8 mouse cellular contexts compared by ENCODE assay signal in genomic region chr2:90848331-90848730, GRCm38 (mm10). TPM values are rescaled to one million over a fixed set of nuclear protein-coding genes. Genes with fewer than 3 reads are reported as not detected.
DNase-seq lines count a peak whose midpoint lies in the region; ATAC-seq and TF ChIP-seq lines count a peak whose summit lies in the region.

No protein-coding gene starts in this region.

- peak overlapping the region; percentile 87; the same call in 1 of the 2 replicates for H3K9ac ChIP-seq in forebrain, embryonic 14.5 days (ENCODE audit: low read length)
- H3K9ac ChIP-seq in limb, embryonic 15.5 days = no peak overlapping the region

- DNase-seq in left cerebral cortex, adult 2 months (ENCODE audit: extremely low spot score in 1 of 2, low spot score in 2 of 2) = no peak
- DNase-seq in left cerebral cortex, adult 18-20 months (ENCODE audit: low spot score in 2 of 2) = no peak
- DNase-seq in forebrain, embryonic 14.5 days (ENCODE audit: low spot score) = no peak
- no peak for DNase-seq in cerebellum, adult 9-11 months
- no peak for DNase-seq in adrenal gland, postnatal 14 days
- no peak for DNase-seq in right cerebral cortex, postnatal 10 days (ENCODE audit: low spot score in 2 of 2)

- intact Hi-C loops in left cerebral cortex, adult 2 months (cut with DNase I) = no loop called here

- H3K4me1 ChIP-seq in forebrain, embryonic 14.5 days (ENCODE audit: control insufficient read depth, insufficient read depth, low read length) = peaks cover 17% of the 10 kb centered on the region
- peaks cover 11% of the 10 kb centered on the region for H3K4me1 ChIP-seq in limb, embryonic 15.5 days
- peaks cover 15% of the 10 kb centered on the region for H3K4me1 ChIP-seq in small intestine, adult 2 months (ENCODE audit: control insufficient read depth, insufficient read depth, insufficient read length, low read length)

- no peak for ATAC-seq in forebrain, embryonic 14.5 days
- no peak for ATAC-seq in limb, embryonic 15.5 days (ENCODE audit: insufficient number of reproducible peaks, low FRiP score, low TSS enrichment, low read depth)

- no peak for TF ChIP-seq POLR2A in small intestine, adult 2 months (IDR thresholded peaks at IDR 0.05; ENCODE audit: low read depth, low read length)

- peak overlapping the region; percentile 87 for H3K4me3 ChIP-seq in left cerebral cortex, adult 2 months
- peak overlapping the region; percentile 69 for H3K4me3 ChIP-seq in forebrain, embryonic 14.5 days (ENCODE audit: low read depth, low read length)
- H3K4me3 ChIP-seq in limb, embryonic 15.5 days = peak overlapping the region; percentile 90
- no peak overlapping the region for H3K4me3 ChIP-seq in small intestine, adult 2 months (ENCODE audit: low read depth, low read length)

- H3K9me3 ChIP-seq in forebrain, embryonic 14.5 days (replicated peaks; ENCODE audit: control insufficient read depth, low read length) = no peaks in the 10 kb centered on the region
- H3K9me3 ChIP-seq in limb, embryonic 15.5 days = no peaks in the 10 kb centered on the region

- WGBS in forebrain, embryonic 14.5 days = 92% methylated on average over 5 of the region's 5 CpGs
- 82% methylated on average over 5 of the region's 5 CpGs for WGBS in limb, embryonic 15.5 days
- 31% methylated on average over 5 of the region's 5 CpGs for WGBS in small intestine, adult 2 months

- H3K27ac ChIP-seq in left cerebral cortex, adult 2 months = no peak overlapping the region
- no peak overlapping the region for H3K27ac ChIP-seq in forebrain, embryonic 14.5 days (ENCODE audit: low read depth, low read length)
- H3K27ac ChIP-seq in limb, embryonic 15.5 days = no peak overlapping the region
- peak overlapping the region; percentile 46; the same call in 1 of the 2 replicates for H3K27ac ChIP-seq in small intestine, adult 2 months (ENCODE audit: insufficient read depth, low read depth, low read length)

- no peak; the same call in 1 of the 2 replicates for TF ChIP-seq CTCF in left cerebral cortex, adult 2 months (IDR thresholded peaks at IDR 0.05)
- no peak for TF ChIP-seq CTCF in small intestine, adult 2 months (IDR thresholded peaks at IDR 0.05; ENCODE audit: extremely low read depth, insufficient read length, insufficient replicate concordance, low read depth, low read length)

- peak overlapping the region; percentile 53 for H3K4me2 ChIP-seq in forebrain, embryonic 14.5 days (ENCODE audit: low read length)
- H3K4me2 ChIP-seq in limb, embryonic 15.5 days = peak overlapping the region; percentile 67

- peaks cover 40% of the 10 kb centered on the region for H3K36me3 ChIP-seq in forebrain, embryonic 14.5 days (ENCODE audit: control insufficient read depth, insufficient read depth, low read length)
- peaks cover 32% of the 10 kb centered on the region for H3K36me3 ChIP-seq in limb, embryonic 15.5 days
- H3K36me3 ChIP-seq in small intestine, adult 2 months (ENCODE audit: control insufficient read depth, insufficient read depth, low read length) = peaks cover 33% of the 10 kb centered on the region

- H3K27me3 ChIP-seq in forebrain, embryonic 14.5 days (replicated peaks; ENCODE audit: control insufficient read depth, insufficient read depth, low read length) = no peaks in the 10 kb centered on the region
- no peaks in the 10 kb centered on the region for H3K27me3 ChIP-seq in limb, embryonic 15.5 days
- no peaks in the 10 kb centered on the region for H3K27me3 ChIP-seq in small intestine, adult 2 months (ENCODE audit: control insufficient read depth, insufficient read depth, low read length)

RNA-seq across cellular contexts. Expression of gene Mtch2, which starts 1.4 kb away (rescaled TPM):
- 100 to 1,000 TPM in 1 of 2 experiments, 10 to 100 TPM in 1; 99.8 to 115 TPM for total RNA-seq in left cerebral cortex, adult 2 months (2021)
- 100 to 1,000 TPM in 1 of 2 experiments, 10 to 100 TPM in 1; 96.8 to 106 TPM for total RNA-seq in left cerebral cortex, adult 18-20 months (2021)
- polyA plus RNA-seq in forebrain, embryonic 14.5 days (2014; fragmentation: Nextera tagmentation; extraction: Ambion mirVana) = 318 and 353 TPM in 2 replicates
- 183 and 187 TPM in 2 replicates for polyA plus RNA-seq in limb, embryonic 15.5 days (2015; fragmentation: Nextera tagmentation; extraction: Ambion mirVana)
- 45.2 and 85.5 TPM in 2 replicates for polyA plus RNA-seq in small intestine, adult 2 months (2012; rRNA removed)
- 416 and 423 TPM in 2 replicates for total RNA-seq in adrenal gland, postnatal 14 days (2021)

RNA-seq across cellular contexts. Expression of gene C1qtnf4, which starts 37.3 kb away (rescaled TPM):
- total RNA-seq in left cerebral cortex, adult 2 months (2021) = 100 to 1,000 TPM; 259 to 287 TPM
- 100 to 1,000 TPM; 275 to 295 TPM for total RNA-seq in left cerebral cortex, adult 18-20 months (2021)
- polyA plus RNA-seq in forebrain, embryonic 14.5 days (2014; fragmentation: Nextera tagmentation; extraction: Ambion mirVana) = 18.4 and 18.8 TPM in 2 replicates
- polyA plus RNA-seq in limb, embryonic 15.5 days (2015; fragmentation: Nextera tagmentation; extraction: Ambion mirVana) = 18.9 and 25.6 TPM in 2 replicates
- 3.5 and 4.0 TPM in 2 replicates for polyA plus RNA-seq in small intestine, adult 2 months (2012; rRNA removed)
- total RNA-seq in adrenal gland, postnatal 14 days (2021) = 2.3 and 2.8 TPM in 2 replicates

RNA-seq across cellular contexts. Expression of gene Kbtbd4, which starts 56.2 kb away (rescaled TPM):
- 10 to 100 TPM; 36.5 to 41.2 TPM for total RNA-seq in left cerebral cortex, adult 2 months (2021)
- 10 to 100 TPM; 48.0 to 57.1 TPM for total RNA-seq in left cerebral cortex, adult 18-20 months (2021)
- 51.1 and 55.9 TPM in 2 replicates for polyA plus RNA-seq in forebrain, embryonic 14.5 days (2014; fragmentation: Nextera tagmentation; extraction: Ambion mirVana)
- polyA plus RNA-seq in limb, embryonic 15.5 days (2015; fragmentation: Nextera tagmentation; extraction: Ambion mirVana) = 34.7 and 36.4 TPM in 2 replicates
- 5.9 and 9.6 TPM in 2 replicates for polyA plus RNA-seq in small intestine, adult 2 months (2012; rRNA removed)
- total RNA-seq in adrenal gland, postnatal 14 days (2021) = 26.5 and 29.4 TPM in 2 replicates

RNA-seq across cellular contexts. Expression of gene Ndufs3, which starts 56.3 kb away (rescaled TPM):
- 100 to 1,000 TPM; 217 to 242 TPM for total RNA-seq in left cerebral cortex, adult 2 months (2021)
- total RNA-seq in left cerebral cortex, adult 18-20 months (2021) = 100 to 1,000 TPM; 253 to 266 TPM
- 230 and 240 TPM in 2 replicates for polyA plus RNA-seq in forebrain, embryonic 14.5 days (2014; fragmentation: Nextera tagmentation; extraction: Ambion mirVana)
- polyA plus RNA-seq in limb, embryonic 15.5 days (2015; fragmentation: Nextera tagmentation; extraction: Ambion mirVana) = 199 and 219 TPM in 2 replicates
- 65.7 and 119 TPM in 2 replicates for polyA plus RNA-seq in small intestine, adult 2 months (2012; rRNA removed)
- total RNA-seq in adrenal gland, postnatal 14 days (2021) = 551 and 591 TPM in 2 replicates

Comparison
In these comparisons a context has a peak if more than half of its experiments do, and no peak if none do; other contexts are left out.
1. RNA of gene C1qtnf4, which starts 37.3 kb away (total RNA-seq): 275 to 295 TPM in left cerebral cortex, adult 18-20 months and 259 to 287 TPM in left cerebral cortex, adult 2 months; 2.3 to 2.8 TPM in adrenal gland, postnatal 14 days; every median in the first group is over 10 times any median in the second.